Mouse (Mus musculus) cerebellum, postnatal 4 days (tissue): ENCODE data around the gene Gm29776.
A peak's percentile ranks its signal among the peaks of the same experiment; 100 is the strongest.

Experiments used
- DNase-seq, 2 experiments: peaks; one replicate each; pipeline ENCODE4 v3.0.0; 2022; ENCODE audit warnings: low spot score in 2 of 2, mixed read lengths in 1 of 2

Gm29776 gene

GRCm38 (mm10) chr14:54650621-54651454, 47.8 kb downstream of the Gm29776 start:
- DNase-seq = peak; percentile 72 to 86

- DNase-seq = no peak
Measured at GRCm38 (mm10) chr14:54647900-54648299, 50.7 kb downstream of the Gm29776 start.

DNA sequence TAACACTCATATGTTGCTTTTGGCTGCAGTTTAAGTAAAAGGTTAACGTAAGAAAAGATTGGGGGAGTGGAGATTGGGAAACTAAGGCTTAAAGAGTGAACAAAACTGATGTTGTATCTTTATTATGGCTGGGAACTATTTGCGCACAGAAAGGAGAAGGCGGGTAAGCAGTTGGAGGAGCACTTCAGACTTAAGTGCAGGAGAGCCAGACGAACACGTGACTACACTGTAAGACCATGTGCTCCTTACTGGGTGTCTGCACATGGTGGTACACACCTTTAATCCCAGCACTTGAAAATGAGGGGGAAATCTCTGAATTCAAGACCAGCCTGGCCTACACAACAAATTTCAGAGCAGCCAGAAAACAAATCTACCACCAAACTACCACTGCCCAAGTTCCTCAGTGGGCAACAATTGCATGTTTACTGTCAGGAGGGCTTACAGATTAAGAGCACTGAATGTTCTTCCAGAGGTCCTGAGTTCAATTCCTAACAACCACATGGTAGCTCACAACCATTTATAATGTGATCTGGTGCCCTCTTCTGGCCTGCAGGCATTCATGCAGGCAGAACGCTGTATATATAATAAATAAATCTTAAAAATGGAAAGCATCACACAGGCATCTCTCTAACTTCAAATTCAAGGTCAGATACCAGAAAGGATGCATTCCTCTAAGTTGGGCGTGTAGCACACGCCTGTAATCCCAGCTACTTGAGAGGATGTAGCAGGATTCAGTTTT, 51.6 kb downstream of the Gm29776 start:
- DNase-seq = no peak

- no peak for DNase-seq
Measured at GRCm38 (mm10) chr14:54646455-54646854, 52.2 kb downstream of the Gm29776 start.

GRCm38 (mm10) chr14:54644294-54644693, 54.3 kb downstream of the Gm29776 start:
- no peak for DNase-seq

GRCm38 (mm10) chr14:54643011-54643410, 55.6 kb downstream of the Gm29776 start:
- no peak for DNase-seq
